Comparison of ENCODE assay signal across 9 mouse cellular contexts in genomic region chr4:102088235-102088867, GRCm38 (mm10). TPM values are rescaled to one million over a fixed set of nuclear protein-coding genes. Genes with fewer than 3 reads are reported as not detected.
A peak's percentile ranks its signal among the peaks of the same experiment; 100 is the strongest.
DNase-seq lines count a peak whose midpoint lies in the region; ATAC-seq and TF ChIP-seq lines count a peak whose summit lies in the region.
"Had no signal": no experiment of that assay in that cellular context is flagged by ENCODE, and none has a peak within 500 bp of the region (broad histone marks: within the 10 kb centered on the region; RNA-seq: fewer than 3 reads in every experiment).

No protein-coding gene starts in this region.

- ATAC-seq in heart, embryonic 14.5 days (ENCODE audit: insufficient number of reproducible peaks, insufficient read depth, low FRiP score, low read depth): no peak
- ATAC-seq in forebrain, embryonic 15.5 days (replicated peaks): peak; percentile 74
- ATAC-seq in limb, embryonic 14.5 days (ENCODE audit: low FRiP score, low read depth): no peak

- H3K9me3 ChIP-seq in heart, embryonic 14.5 days (ENCODE audit: control insufficient read depth, low read length): no peaks in the 10 kb centered on the region
- no peaks in the 10 kb centered on the region for H3K9me3 ChIP-seq in forebrain, embryonic 15.5 days
- H3K9me3 ChIP-seq in limb, embryonic 14.5 days (ENCODE audit: control insufficient read depth, low read length): no peaks in the 10 kb centered on the region

- no peak for TF ChIP-seq POLR2A in limb, embryonic 14.5 days (IDR thresholded peaks at IDR 0.05; ENCODE audit: borderline replicate concordance, extremely low read depth, insufficient read depth, insufficient read length)

- H3K36me3 ChIP-seq in heart, embryonic 14.5 days (ENCODE audit: control insufficient read depth, insufficient read depth, low read length): no peaks in the 10 kb centered on the region
- H3K36me3 ChIP-seq in forebrain, embryonic 15.5 days: no peaks in the 10 kb centered on the region
- H3K36me3 ChIP-seq in limb, embryonic 14.5 days (ENCODE audit: control insufficient read depth, insufficient read depth, low read length): no peaks in the 10 kb centered on the region

- H3K27me3 ChIP-seq in heart, embryonic 14.5 days (ENCODE audit: control insufficient read depth, insufficient read depth, low read length): peaks cover 32% of the 10 kb centered on the region
- peaks cover 24% of the 10 kb centered on the region for H3K27me3 ChIP-seq in forebrain, embryonic 15.5 days
- peaks cover 38% of the 10 kb centered on the region; the same call in 1 of the 2 replicates for H3K27me3 ChIP-seq in limb, embryonic 14.5 days (ENCODE audit: control insufficient read depth, insufficient read depth, low read length)
- H3K27me3 ChIP-seq: CH12.LX had no signal

- DNase-seq in heart, adult 9 months (ENCODE audit: low spot score in 2 of 2): no peak
- peak; percentile 52 for DNase-seq in cerebellum, adult 11 months
- no peak for DNase-seq in limb, embryonic 14.5 days (ENCODE audit: low spot score)
- peak; percentile 46 for DNase-seq in retina, postnatal 1 day
- DNase-seq in thymus, postnatal 4 days: no peak
- DNase-seq in spleen, postnatal 36 days (ENCODE audit: low spot score in 2 of 2): no peak

- H3K27ac ChIP-seq in heart, embryonic 14.5 days (replicated peaks in 1 of 2; ENCODE audit: control insufficient read depth in 1 of 2, insufficient read depth in 1 of 2, low read depth in 2 of 2, low read length in 2 of 2): no peak overlapping the region
- no peak overlapping the region for H3K27ac ChIP-seq in forebrain, embryonic 15.5 days (replicated peaks)
- H3K27ac ChIP-seq in limb, embryonic 14.5 days (replicated peaks; ENCODE audit: low read depth, low read length): no peak overlapping the region

- peak overlapping the region; percentile 87 for H3K4me2 ChIP-seq in heart, embryonic 14.5 days (ENCODE audit: low read length)
- peak overlapping the region; percentile 99 for H3K4me2 ChIP-seq in forebrain, embryonic 15.5 days (replicated peaks)
- peak overlapping the region; percentile 93 for H3K4me2 ChIP-seq in limb, embryonic 14.5 days (replicated peaks; ENCODE audit: low read depth, low read length, severe bottlenecking)

- WGBS in heart, embryonic 14.5 days: 26% methylated on average over 15 of the region's 15 CpGs
- WGBS in forebrain, embryonic 15.5 days: 24% methylated on average over 15 of the region's 15 CpGs
- 20% methylated on average over 15 of the region's 15 CpGs for WGBS in limb, embryonic 14.5 days

- H3K4me3 ChIP-seq in heart, embryonic 14.5 days (ENCODE audit: control insufficient read depth in 1 of 2, insufficient read depth in 1 of 2, low read depth in 1 of 2, low read length in 2 of 2): peak overlapping the region; percentile 50 to 57
- peak overlapping the region; percentile 60 for H3K4me3 ChIP-seq in forebrain, embryonic 15.5 days
- H3K4me3 ChIP-seq in limb, embryonic 14.5 days (replicated peaks; ENCODE audit: low read length): peak overlapping the region; percentile 49

- peaks cover 0 to 7% of the 10 kb centered on the region in 2 experiments; a peak in 1 of 4 replicates for H3K4me1 ChIP-seq in heart, embryonic 14.5 days (ENCODE audit: control insufficient read depth in 2 of 2, insufficient read depth in 2 of 2, low read length in 2 of 2)
- H3K4me1 ChIP-seq in forebrain, embryonic 15.5 days: peaks cover 8% of the 10 kb centered on the region
- H3K4me1 ChIP-seq in limb, embryonic 14.5 days (ENCODE audit: control insufficient read depth, insufficient read depth, low read length): peaks cover 4% of the 10 kb centered on the region

- peak overlapping the region; percentile 62 for H3K9ac ChIP-seq in heart, embryonic 14.5 days (ENCODE audit: low read length)
- peak overlapping the region; percentile 56 for H3K9ac ChIP-seq in forebrain, embryonic 15.5 days (replicated peaks)
- peak overlapping the region; percentile 52 for H3K9ac ChIP-seq in limb, embryonic 14.5 days (ENCODE audit: low read depth, low read length, severe bottlenecking)

RNA-seq across cellular contexts. Expression of gene Pde4b, which starts 1.0 kb away (rescaled TPM):
- 29.2 and 30.5 TPM in 2 replicates for polyA plus RNA-seq in heart, embryonic 14.5 days (2014; fragmentation: Nextera tagmentation; extraction: Ambion mirVana)
- polyA plus RNA-seq in forebrain, embryonic 15.5 days (2015; fragmentation: Nextera tagmentation; extraction: Ambion mirVana): 24.7 and 28.0 TPM in 2 replicates
- 14.4 and 14.6 TPM in 2 replicates for polyA plus RNA-seq in limb, embryonic 14.5 days (2012; rRNA removed)
- 18.3 and 21.1 TPM in 2 replicates for polyA plus RNA-seq in limb, embryonic 14.5 days (2014; fragmentation: Nextera tagmentation; extraction: Ambion mirVana)

Comparison
In these comparisons a context has a peak if more than half of its experiments do, and no peak if none do; other contexts are left out.
1. DNase-seq: peak in cerebellum, adult 11 months (single experiment) and retina, postnatal 1 day (single experiment); none in heart, adult 9 months (0 of 2), limb, embryonic 14.5 days (single experiment), thymus, postnatal 4 days (single experiment) and spleen, postnatal 36 days (0 of 2).
2. Peak in every context shown above with its lines, with median percentiles within 50 percentile points of each other: H3K4me2 ChIP-seq, H3K4me3 ChIP-seq and H3K9ac ChIP-seq.